ENCODE assay signal across 19 mouse cellular contexts in the genomic region with DNA sequence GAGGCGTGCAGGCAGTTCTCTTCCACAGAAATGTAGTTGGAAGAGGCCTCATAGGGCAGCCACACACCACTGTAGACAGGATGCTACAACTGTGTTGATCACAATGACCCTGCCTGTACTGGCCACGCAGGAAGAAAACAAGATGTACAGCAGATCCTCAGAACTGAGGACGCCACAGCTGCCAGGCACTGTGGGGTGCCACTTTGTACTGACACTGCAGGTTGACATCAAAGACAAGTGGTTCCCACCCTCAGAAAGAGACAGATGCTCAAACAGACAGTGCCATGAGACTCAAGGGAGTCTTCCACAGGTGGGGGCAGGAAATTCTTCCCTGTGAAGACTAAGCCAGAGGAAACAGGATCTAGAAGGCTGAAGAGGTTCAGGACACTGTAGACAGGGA. TPM values are rescaled to one million over a fixed set of nuclear protein-coding genes. Genes with fewer than 3 reads are reported as not detected.
DNase-seq lines count a peak whose midpoint lies in the region; TF ChIP-seq lines count a peak whose summit lies in the region.
"Had no signal": no experiment of that assay in that cellular context is flagged by ENCODE, and none has a peak within 500 bp of the region (broad histone marks: within the 10 kb centered on the region; RNA-seq: fewer than 3 reads in every experiment).

No protein-coding gene starts in this region.

- no peak for TF ChIP-seq POLR2A in cortical plate, adult 2 months (IDR thresholded peaks at IDR 0.05; ENCODE audit: extremely low read depth, insufficient read depth, low read length)
- TF ChIP-seq POLR2A in lung, adult 2 months (IDR thresholded peaks at IDR 0.05; ENCODE audit: borderline replicate concordance, extremely low read depth, low read depth, low read length): no peak

- DNase-seq in layer of hippocampus, adult 2 months (ENCODE audit: low spot score in 2 of 2): no peak
- DNase-seq in layer of hippocampus, postnatal 10 days (ENCODE audit: low spot score in 2 of 2): no peak
- peak; percentile 72 for DNase-seq in thymus, postnatal 0 days (ENCODE audit: low spot score)
- DNase-seq in thymus, postnatal 36 days: peak; percentile 11 to 45
- DNase-seq in frontal cortex, postnatal 25 days (ENCODE audit: low spot score in 2 of 2): no peak
- no peak for DNase-seq in lung, adult 2 months
- DNase-seq: adrenal gland, adult 2 months; cerebellum, adult 11 months; cerebellum, adult 8-10 months; cerebellum, postnatal 36 days; forebrain, postnatal 0 days; gastrocnemius, adult 2 months; gastrocnemius, postnatal 25 days; heart, postnatal 36 days had no signal

- peak overlapping the region; percentile 85; the same call in 1 of the 2 replicates for H3K27ac ChIP-seq in layer of hippocampus, adult 2 months
- H3K27ac ChIP-seq in cortical plate, adult 2 months (ENCODE audit: insufficient read depth, low read length): peak overlapping the region; percentile 70
- H3K27ac ChIP-seq: embryonic facial prominence, embryonic 10.5 days; forebrain, embryonic 13.5 days; gastrocnemius, adult 2 months; heart, embryonic 13.5 days had no signal

- 86% methylated on average over 3 of the region's 3 CpGs for WGBS in lung, adult 2 months

- no peak for TF ChIP-seq CTCF in layer of hippocampus, adult 2 months (conservative IDR thresholded peaks at IDR 0.05)
- no peak for TF ChIP-seq CTCF in cortical plate, adult 2 months (IDR thresholded peaks at IDR 0.05; ENCODE audit: extremely low read depth, insufficient read depth, low read length)
- no peak for TF ChIP-seq CTCF in lung, adult 2 months (IDR thresholded peaks at IDR 0.05; ENCODE audit: insufficient read depth, low read length)

- H3K4me1 ChIP-seq in cortical plate, adult 2 months (ENCODE audit: control insufficient read depth, insufficient read depth, low read length): peaks cover 4% of the 10 kb centered on the region
- H3K4me1 ChIP-seq in lung, adult 2 months (ENCODE audit: control insufficient read depth, insufficient read depth, low read length): no peaks in the 10 kb centered on the region
- H3K4me1 ChIP-seq: embryonic facial prominence, embryonic 10.5 days; forebrain, embryonic 13.5 days had no signal

- H3K4me3 ChIP-seq in layer of hippocampus, adult 2 months: no peak overlapping the region
- no peak overlapping the region for H3K4me3 ChIP-seq in cortical plate, adult 2 months (ENCODE audit: insufficient read depth, low read length)
- no peak overlapping the region for H3K4me3 ChIP-seq in lung, adult 2 months (replicated peaks; ENCODE audit: extremely low read depth, low read depth, low read length)
- H3K4me3 ChIP-seq: embryonic facial prominence, embryonic 10.5 days; forebrain, embryonic 13.5 days; gastrocnemius, adult 2 months; heart, embryonic 13.5 days had no signal

RNA-seq across cellular contexts. Expression of a gene that starts 35.4 kb away (rescaled TPM):
- total RNA-seq in layer of hippocampus, adult 2 months (2021): 1 to 10 TPM in 1 of 2 experiments, under 1 TPM in 1; 0.91 to 1.3 TPM
- 1 to 10 TPM; 2.1 to 2.3 TPM for total RNA-seq in layer of hippocampus, postnatal 10 days (2021)
- 0.98 and 1.0 TPM in 2 replicates for polyA plus RNA-seq in cortical plate, adult 2 months (2012; rRNA removed)
- polyA plus RNA-seq in thymus, postnatal 0 days (2015; fragmentation: Nextera tagmentation; extraction: Ambion mirVana): 0.22 and 0.25 TPM in 2 replicates
- 0.37 and 0.82 TPM in 2 replicates for polyA plus RNA-seq in lung, adult 2 months (2012; rRNA removed)
- total RNA-seq: granulocyte monocyte progenitor cell, adult 5-6 weeks had no signal
- polyA plus RNA-seq: adrenal gland, adult 2 months had no signal

RNA-seq across cellular contexts. Expression of a gene that starts 35.7 kb away (rescaled TPM):
- 10 to 100 TPM; 36.9 to 37.2 TPM for total RNA-seq in layer of hippocampus, adult 2 months (2021)
- total RNA-seq in layer of hippocampus, postnatal 10 days (2021): 10 to 100 TPM; 33.6 to 35.1 TPM
- polyA plus RNA-seq in cortical plate, adult 2 months (2012; rRNA removed): 17.2 and 17.3 TPM in 2 replicates
- 1.7 and 1.9 TPM in 2 replicates for polyA plus RNA-seq in thymus, postnatal 0 days (2015; fragmentation: Nextera tagmentation; extraction: Ambion mirVana)
- 13.4 and 13.9 TPM in 2 replicates for polyA plus RNA-seq in lung, adult 2 months (2012; rRNA removed)

RNA-seq across cellular contexts. Expression of a gene that starts 55.0 kb away (rescaled TPM):
- total RNA-seq in layer of hippocampus, adult 2 months (2021): 10 to 100 TPM; 24.0 to 24.5 TPM
- 10 to 100 TPM; 21.7 to 22.4 TPM for total RNA-seq in layer of hippocampus, postnatal 10 days (2021)
- polyA plus RNA-seq in cortical plate, adult 2 months (2012; rRNA removed): 22.5 and 22.9 TPM in 2 replicates
- 59.3 and 63.6 TPM in 2 replicates for polyA plus RNA-seq in thymus, postnatal 0 days (2015; fragmentation: Nextera tagmentation; extraction: Ambion mirVana)
- 7.0 and 9.1 TPM in 2 replicates for polyA plus RNA-seq in lung, adult 2 months (2012; rRNA removed)

Comparison
In these comparisons a context has a peak if more than half of its experiments do, and no peak if none do; other contexts are left out.
1. DNase-seq: peak in thymus, postnatal 0 days (single experiment) and thymus, postnatal 36 days (2 of 2); none in layer of hippocampus, adult 2 months (0 of 2), layer of hippocampus, postnatal 10 days (0 of 2), frontal cortex, postnatal 25 days (0 of 2) and lung, adult 2 months (single experiment).